Mouse (Mus musculus) brain, embryonic 18.5 days (tissue): Measurements from ENCODE around the gene Magi1.

Experiments used
- DNase-seq: peaks from one replicate; pipeline ENCODE4 v3.0.0-alpha.2; 2012; ENCODE audit warnings: low read depth, low spot score

Gene Magi1

DNA sequence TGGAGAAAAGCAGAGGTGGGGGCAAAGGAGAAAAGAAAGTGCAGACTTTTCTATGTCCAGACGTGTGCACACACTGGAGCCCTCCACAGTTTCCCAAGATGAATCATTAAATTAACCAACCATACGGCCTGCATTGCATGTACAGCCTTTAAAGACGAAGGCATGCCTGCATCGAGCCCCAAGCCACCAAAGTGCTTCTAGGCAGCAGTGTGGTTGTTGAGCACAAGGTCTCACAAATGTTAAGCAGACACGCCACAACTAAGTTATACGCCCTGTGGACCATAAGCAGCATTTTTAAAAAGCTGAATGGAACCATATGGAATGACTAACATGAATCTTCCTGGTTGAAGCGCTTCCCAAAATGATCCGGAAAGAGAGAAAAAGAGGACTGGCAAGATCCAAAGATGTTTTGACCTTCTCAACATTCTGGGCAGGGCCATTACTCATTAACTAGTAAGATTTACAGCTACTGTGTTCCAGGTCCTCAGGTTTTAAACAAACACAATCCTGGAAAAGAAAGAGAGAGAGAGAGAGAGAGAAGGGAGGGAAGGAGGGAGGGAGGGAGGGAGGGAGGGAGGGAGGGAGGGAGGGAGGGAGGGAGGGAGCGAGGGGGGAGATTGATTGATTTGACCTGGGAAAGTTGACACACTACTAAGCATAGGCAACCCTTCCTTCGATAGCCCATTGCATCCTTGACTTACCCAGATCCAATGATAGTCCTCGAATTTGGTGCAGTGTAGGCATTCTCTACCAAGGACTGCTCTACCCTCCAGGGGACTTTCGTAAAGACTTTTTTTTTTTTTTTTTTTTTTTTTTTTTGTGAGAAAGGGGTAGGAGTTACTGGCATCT, 26.5 kb downstream of the Magi1 start:
- DNase-seq: no peak

DNA sequence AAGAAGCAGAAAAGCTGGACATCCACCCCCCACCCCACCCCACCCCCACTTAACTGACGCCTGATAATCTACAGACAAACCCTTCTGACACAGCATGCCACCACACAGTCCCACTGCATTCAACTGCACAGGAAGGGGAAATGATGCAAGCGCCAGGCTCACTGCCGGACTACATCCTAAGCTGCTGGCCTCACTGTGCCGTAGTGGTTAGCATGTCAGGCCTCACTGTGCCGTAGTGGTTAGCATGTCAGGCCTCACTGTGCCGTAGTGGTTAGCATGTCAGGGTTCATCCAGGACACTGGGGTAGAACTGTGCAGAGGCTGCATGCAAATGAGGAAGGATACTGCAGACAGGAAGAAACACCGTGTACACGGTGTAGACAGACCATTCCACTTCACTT, 29.8 kb downstream of the Magi1 start:
- no peak for DNase-seq

DNA sequence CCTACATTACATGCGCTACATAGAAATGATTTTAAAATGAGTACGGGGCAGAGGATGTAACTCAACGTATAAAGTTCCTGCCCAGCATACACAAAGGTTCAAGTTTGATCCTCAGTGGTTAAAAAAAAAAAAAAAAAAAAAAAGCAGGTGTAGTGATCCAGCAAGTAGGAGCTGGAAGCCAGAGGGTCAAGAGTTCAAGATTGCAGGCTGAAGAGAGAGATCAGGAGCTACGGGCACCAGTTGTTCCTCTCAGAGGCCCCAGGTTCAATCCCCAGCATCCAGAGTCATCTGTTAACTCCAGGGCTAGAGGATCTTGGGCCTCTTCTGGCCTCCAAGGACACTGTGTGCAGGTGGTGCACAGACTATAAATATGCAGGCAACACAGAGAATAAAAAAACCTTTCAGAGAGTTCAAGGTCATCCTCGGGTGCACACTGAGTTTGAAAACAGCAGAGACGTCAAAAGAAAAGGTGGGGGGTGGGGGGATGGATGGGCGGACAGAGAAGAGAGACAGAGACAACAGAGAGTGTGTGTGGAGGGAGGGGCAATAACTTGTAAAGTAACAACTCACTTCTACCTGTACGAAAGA, 32.3 kb downstream of the Magi1 start:
- DNase-seq: no peak

DNA sequence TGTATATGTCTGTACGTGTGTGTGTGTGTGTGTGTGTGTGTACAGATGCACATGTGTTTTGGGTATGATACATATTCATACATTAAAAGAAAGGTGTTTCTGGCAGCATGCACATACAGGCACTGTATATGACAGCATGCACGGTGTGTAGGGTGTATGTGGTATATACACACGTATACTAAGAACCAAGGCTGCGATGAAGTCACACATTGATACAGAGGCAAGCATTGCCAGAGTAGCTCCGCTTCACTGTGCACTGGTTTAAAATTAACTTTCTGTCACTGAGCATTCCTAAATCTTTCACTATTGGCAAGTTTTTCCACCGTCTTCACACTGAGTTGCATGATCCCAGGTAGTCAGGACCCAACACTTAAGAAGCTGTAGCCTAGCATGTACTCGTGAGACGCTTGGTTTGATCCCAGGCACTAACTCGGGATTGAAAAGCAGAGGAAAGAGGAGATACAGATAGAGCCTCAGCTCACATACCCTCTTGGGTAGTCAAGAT, 34.4 kb downstream of the Magi1 start:
- DNase-seq: no peak

DNA sequence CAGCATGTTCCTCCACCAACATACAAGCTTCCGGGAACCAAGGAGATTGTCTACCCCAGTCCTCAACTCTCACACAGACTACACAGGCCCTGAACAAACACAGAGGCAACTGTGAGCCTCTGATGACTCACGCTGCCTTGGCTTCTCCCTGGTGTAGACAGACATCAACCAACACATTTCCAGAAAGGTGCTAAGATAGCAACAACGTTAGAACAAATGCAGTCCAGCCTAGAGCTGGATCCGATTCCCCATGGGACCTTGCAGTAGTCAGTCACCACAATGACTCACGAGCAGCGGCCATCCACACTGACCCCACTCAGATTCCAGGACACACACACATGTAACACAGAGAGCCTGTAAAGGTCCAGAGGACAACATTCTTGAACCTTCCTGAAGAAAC, 42.5 kb downstream of the Magi1 start:
- DNase-seq: no peak

DNA sequence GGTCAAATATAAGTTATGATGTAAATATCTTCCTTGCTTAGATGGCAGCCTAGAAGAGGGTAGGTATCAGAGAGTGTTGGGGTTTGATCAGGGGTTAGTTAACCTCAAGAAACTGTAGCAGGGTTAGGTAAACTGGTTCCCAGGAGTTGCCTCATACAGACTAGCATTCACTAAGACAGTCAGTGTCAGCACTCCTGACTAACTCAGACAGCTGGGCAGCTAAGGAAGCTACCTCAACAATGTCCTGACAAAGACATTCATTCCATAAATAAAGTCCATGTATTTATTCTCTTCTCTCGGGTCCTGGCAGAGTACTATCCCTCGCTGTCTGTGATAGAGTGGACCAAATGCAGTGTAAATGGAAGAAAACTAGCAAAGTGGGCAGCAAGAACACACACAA, 45.1 kb downstream of the Magi1 start:
- no peak for DNase-seq

DNA sequence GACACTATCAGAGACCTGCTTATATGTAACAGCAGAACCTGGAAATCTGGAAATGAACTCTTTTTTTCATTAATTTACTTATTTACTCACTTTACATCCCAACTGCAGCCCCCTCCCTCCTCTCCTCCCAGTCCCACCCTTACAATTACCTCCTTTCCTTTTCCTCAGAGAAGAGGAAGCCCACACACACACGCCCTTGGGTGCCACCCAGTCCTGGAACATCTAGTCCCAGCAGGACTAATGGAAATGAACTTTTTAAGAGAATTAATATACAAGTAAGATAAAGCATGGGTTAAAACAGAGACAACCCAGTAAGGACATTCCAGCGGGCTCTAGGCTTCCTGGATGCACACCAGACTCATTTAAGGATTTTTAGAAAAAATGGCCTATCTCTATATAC, 46.8 kb downstream of the Magi1 start:
- DNase-seq: no peak

DNA sequence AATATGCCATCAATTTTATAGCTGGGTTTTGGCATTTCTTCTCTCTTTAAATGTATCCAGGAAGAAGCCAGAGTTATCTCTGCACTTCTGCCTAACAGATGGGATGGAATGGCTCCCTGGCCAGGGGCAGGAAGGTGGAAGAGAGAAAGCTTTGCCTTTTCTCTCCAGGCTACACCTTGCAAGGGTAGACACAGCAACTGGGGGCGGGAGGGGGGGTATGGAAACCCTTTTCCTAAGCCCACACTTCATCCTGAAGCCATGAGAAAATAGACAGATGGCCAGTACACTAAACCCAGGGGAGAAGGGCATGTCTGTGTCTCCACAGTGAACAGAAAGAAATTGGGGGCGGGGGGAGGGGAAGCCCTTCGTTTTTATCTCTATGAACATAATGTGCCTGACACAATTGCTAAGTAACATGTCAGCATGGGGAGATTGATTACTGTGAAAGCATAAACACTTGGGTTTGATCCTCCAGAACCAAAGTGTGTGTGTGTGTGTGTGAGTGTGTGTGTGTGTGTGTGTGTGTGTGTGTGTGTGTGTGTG, 51.4 kb downstream of the Magi1 start:
- DNase-seq: no peak

DNA sequence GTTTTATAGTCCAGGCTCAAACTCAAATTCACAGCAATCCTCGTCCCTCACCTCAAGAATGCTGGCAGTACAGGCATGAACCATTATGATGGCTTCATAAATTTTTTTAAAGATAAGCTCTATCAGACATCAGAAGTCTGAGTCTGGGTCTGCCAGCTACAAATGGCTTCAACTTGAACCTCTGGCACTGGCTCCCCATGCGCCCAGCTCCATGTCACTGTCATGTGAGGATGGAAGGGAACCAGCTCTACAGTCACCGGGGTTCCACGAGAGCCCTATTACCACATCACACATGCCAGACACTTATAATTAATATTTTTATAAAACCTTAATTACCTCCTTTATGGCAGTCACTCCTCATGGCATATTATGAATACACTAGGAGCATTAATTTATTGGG, 51.9 kb downstream of the Magi1 start:
- no peak for DNase-seq

DNA sequence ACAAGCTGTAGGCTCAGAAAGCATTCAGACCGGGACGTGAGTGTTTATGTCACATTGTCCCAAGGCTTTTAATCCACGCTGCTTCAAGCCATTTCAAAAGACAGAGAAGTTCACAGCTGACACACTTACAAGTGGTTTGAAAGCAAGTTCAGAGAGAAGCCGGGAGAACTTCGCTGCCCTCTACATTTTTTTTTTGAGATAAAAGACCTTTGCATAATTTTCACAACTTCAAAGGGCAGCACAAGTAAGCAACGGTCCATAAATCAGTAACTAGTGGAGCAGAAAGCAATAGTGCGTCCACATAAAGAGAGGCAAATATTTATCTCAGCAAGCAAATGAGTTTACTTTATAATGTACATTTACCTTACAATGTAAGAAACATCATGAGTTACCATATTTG, 52.4 kb downstream of the Magi1 start:
- DNase-seq: no peak

DNA sequence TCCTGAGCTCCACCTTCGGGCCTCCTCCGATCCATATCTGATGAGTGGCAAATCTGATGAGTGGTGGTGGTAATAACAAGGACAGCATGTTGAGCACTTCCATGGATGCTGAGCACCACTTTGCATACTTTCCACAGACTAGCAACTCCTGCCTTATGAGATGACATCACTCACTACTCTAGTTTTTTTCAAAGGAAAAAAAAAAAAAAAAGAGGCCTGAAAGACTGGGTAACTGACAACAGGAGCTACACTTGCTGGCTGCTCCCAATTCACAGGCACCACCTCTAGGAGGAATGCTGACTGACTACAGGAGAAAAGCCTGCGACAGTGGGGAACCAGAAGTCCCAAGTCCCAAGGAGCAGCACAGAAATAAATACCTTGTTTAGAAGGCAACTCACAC, 52.8 kb downstream of the Magi1 start:
- no peak for DNase-seq

DNA sequence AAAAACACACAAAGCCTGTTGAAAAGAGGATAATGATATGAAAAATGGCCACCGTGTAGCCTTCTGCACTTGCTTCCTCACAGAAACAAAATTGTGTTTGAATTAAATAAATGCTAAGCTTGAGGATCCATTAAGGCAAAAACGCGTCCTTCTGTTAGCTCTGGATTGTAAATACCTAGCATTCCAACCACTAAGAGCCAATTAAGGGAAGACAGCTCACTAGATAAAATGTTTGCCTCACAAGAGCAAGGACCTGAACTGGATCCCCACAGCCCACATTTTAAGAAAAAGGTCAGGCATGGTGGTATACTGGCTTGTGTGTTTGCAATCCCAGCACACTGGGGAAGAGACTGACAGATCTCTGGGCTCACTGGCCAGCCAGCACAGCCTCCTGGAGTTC, 53.6 kb downstream of the Magi1 start:
- DNase-seq: no peak

DNA sequence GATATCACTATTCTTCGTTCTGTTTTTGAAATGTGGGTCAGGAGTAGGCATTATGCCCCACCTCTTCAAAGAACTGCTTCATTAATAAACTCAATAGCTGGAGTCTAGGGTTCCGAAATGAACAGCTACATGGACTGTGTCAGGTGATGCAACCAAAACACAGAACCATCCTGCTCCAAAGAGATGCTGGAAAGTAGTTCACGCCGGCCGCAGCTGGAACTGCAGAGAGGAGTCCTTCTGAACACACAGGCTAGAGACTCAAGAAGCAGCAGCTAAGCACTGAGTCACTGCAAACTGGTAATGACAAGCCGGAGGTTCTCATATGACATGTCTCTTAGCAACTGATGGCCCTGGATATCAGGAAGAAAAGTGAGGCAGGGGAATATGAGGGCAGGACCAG, 57.5 kb downstream of the Magi1 start:
- DNase-seq: no peak

DNA sequence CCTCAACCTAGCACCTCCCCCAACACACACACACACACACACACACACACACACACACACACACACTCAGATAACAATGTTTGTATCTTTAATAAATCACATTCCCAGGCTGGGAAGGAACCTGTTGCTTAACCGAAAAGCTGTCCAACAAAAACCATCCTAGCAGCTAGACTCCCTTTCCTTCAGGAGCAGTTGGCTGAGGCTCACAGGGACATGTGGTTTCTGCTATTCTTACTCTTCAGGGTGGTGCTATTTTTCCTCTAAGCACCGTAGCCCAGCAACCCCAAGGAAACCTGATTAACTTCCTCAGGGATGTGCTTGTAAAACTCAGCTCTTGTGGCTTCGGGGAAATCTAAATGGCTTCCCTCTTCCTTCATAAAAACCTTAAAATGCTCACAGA, 57.9 kb downstream of the Magi1 start:
- no peak for DNase-seq

DNA sequence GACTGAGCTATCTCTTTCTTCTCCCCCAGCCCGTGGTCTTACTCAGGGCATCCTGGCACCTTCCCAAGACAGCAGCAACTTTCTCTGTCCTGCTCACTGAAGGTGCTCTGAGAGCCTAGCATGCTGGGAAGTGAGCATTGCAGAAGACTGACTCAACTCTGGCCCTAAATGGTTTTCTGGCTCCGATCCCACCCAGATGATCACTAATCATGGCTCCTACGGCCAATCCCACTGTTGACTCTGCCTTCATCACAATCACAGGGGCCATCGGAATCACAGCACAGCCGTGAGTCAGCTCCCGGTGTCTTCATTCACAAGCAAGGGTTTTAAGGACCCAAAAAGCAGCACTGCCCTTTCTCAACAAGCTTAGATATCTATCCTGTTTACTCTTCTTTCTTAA, 58.6 kb downstream of the Magi1 start:
- no peak for DNase-seq

DNA sequence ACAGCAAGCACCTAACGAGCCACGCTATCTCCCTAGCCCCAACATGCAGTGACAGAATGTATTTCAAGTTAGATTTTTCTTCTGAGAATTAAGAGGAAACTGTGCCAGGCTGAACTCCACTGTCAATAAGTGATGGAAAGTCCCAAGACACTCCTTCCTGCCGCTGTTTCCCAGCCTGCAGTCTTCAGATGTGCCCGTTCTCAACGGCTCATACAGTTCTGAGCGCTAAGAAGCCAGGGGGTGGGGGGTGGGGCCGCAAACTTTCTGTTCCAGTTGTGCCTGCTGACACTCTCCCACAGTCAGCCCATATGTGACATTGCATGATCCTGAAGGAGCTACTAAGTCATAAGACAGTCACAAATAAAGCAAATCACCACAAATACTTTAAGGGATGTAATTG, 61.5 kb downstream of the Magi1 start:
- DNase-seq: no peak

DNA sequence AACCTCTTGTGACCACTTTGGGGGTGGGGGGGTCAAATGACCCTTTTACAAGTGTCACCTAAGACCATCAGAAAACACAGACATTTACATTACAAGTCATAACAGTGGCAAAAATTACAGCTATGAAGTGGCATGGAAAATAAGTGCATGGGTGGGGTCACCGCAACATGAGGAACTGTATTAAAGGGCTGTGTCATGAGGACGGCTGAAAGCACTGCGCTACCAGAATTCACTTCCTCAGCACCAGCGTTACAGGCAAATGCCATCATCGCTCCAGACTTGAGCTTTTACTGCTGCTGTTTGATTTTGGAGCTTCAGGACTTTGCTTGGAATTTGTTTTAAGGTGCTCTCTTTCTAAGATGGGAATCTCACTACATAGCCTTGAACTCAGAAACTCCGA, 62.0 kb downstream of the Magi1 start:
- no peak for DNase-seq

DNA sequence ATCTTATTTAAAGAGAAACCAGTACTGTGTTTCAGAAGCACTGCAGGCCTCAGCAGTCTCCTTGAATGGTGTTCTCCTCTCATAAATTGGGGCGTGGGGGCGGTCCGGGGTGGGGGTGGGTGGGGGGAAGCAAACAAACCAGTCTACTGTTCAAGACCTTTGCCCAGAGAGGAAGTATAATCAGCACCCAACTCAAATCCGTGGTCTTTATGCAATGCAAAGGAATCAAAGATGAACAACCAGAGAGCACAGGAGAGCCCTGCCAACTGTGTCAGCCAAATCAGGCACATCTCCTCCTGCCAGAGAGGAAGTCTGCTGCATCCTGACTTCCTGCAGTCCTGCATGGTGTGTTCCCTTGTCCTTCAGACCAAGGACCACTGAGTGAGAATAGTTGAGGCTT, 65.6 kb downstream of the Magi1 start:
- no peak for DNase-seq

DNA sequence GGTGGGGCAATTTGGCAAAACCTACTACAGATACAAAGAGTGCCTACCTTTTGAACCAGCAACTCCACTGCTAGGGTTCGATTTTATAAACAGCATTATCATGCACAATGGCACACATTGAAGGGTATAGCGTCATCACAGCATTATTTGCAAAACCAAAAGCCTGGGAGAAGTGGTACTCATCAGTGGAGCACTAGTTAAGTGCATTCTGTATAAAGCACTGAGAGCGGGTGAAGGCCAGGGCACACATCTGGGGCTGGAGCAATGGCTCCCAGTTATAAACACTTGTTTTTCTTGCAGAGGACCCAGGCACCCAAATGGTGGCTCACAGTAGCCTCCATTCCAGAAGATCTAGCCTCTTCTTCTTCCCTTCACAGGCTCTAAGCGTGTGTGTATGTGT, 67.9 kb downstream of the Magi1 start:
- DNase-seq: no peak

DNA sequence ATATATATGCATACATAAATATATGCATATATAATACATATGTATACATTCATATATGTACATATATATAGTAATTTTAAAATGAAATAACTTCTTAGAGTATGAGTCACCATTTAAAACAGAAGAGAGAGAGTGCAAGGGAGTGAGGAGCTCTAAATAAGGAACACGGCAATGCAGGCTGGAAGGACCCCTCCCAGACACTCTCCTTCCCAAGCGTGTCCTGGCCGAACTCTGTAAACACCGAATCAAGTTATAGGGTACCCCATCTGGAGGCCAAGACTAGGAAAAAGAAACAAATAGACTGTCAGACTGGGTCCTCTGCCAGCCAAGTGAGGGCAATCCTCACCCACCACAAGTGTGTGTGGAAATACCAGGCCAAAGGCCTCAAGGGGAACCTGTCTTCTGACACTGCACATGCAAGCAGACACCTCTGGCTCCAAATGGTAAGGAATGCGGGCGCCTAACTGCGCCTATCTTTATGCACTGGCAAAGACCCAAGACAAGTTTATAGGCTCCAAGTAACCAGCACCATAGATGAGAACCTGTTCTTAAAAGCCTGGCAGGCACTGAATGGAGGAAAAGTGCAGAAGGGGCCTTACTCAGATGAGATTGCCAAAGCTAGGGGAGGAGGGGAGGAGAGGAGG, 68.7 kb downstream of the Magi1 start:
- DNase-seq: no peak

DNA sequence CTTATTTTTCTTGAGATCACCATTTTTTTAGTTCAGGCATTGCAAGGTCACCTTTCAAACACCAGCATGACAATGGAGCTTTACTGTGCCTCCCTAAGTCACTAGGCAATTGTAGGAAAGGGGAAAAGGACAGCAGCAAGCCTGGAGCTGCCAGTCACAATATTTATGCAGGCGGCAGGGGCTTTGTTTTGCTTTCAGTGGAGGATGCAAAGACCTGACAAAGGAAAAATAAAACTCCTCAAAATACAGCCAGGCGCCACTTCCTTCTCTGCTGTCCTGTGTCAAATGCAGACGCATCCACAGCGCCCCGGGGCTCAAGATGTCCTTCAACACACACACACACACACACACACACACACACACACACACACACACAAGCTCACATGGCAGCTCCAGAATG, 77.8 kb downstream of the Magi1 start:
- no peak for DNase-seq

DNA sequence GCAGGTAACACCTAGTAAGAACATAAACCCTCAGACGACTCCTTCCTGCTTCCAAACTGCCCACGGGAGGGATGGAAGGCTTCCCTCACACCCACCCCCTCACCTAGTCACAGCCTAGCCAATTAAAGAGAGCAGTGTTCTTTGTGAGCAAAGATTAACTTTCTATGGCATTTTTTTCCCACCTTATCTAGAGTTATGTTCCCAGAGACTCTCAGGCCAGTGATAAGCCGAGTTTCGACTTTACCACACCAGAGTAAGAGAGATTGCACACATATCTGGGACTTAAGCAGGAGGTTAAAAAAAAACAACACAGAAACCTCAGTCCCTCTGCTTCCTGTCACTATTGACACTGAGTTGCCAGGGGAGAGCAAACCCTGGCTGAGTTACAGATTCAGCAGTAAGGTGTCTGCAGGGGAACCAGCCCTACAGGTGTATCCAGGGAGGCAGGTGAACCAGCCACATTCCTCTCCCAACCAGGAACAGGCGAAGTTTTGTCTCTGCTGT, 80.0 kb downstream of the Magi1 start:
- DNase-seq: no peak
